In genomic region chr1:23750864-23751532, GRCm38 (mm10) we compare ENCODE assay signal across 1 mouse cellular context.
TF ChIP-seq lines count a peak whose summit lies in the region.

No protein-coding gene starts in this region.

TF ChIP-seq in CH12.LX, 34 proteins besides CTCF, POLR2A, EP300 and RAD21:
- no peak for TF ChIP-seq SIN3A (IDR thresholded peaks at IDR 0.05; ENCODE audit: low read length)
- TF ChIP-seq MAFK (IDR thresholded peaks at IDR 0.05; ENCODE audit: insufficient replicate concordance, low read length) = no peak
- no peak for TF ChIP-seq ZC3H11A (IDR thresholded peaks at IDR 0.05; ENCODE audit: low read depth, low read length)
- no peak for TF ChIP-seq JUND (conservative IDR thresholded peaks at IDR 0.05; ENCODE audit: low read depth, low read length)
- TF ChIP-seq PAX5 (IDR thresholded peaks at IDR 0.05; ENCODE audit: low read length) = no peak
- TF ChIP-seq HCFC1 (IDR thresholded peaks at IDR 0.05; ENCODE audit: low read depth, low read length) = no peak
